In the genomic region with DNA sequence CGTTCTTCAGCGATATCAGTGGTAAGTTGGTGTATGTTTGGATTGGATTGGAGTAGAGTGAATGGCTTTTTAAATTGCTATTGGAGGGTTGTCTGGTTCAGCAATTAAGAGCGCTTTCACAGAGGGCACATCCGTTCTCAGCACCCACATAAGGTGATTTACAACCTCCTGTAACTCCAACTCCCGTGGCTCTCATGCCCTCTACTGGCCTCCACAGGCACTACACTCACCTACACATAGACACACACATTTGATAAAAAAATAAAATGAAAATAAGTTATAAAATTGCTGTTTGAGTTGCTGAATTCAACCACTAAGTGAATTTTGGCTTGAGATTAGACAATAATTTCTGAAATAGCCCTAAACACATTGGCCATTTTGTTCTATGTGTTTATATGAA, we compare ENCODE assay signal across 16 mouse cellular contexts. TPM values are rescaled to one million over a fixed set of nuclear protein-coding genes. Genes with fewer than 3 reads are reported as not detected.
DNase-seq lines count a peak whose midpoint lies in the region; TF ChIP-seq lines count a peak whose summit lies in the region.
"Had no signal": no experiment of that assay in that cellular context is flagged by ENCODE, and none has a peak within 500 bp of the region (broad histone marks: within the 10 kb centered on the region; RNA-seq: fewer than 3 reads in every experiment).

No protein-coding gene starts in this region.

- no peak for DNase-seq in layer of hippocampus, adult 2 months (ENCODE audit: low spot score in 2 of 2)
- DNase-seq in layer of hippocampus, postnatal 25 days (ENCODE audit: extremely low spot score in 1 of 2, low spot score in 1 of 2), result no peak
- DNase-seq in 3T3-L1 (ENCODE audit: low read depth, low spot score), result peak; percentile 22
- DNase-seq in CD4-positive helper T cell, adult 2 months (ENCODE audit: low read depth, low spot score), result peak; percentile 25
- no peak for DNase-seq in brain, embryonic 14.5 days (ENCODE audit: low read depth)
- no peak for DNase-seq in cerebellum, postnatal 4 days (ENCODE audit: low spot score in 2 of 2)
- no peak for DNase-seq in frontal cortex, postnatal 25 days (ENCODE audit: low spot score in 2 of 2)
- DNase-seq in left cerebral cortex, postnatal 4 days, result no peak
- DNase-seq: cerebellum, adult 2 months; gastrocnemius, postnatal 14 days; retina, postnatal 1 day had no signal

- no peak for TF ChIP-seq POLR2A in brain, embryonic 14.5 days (IDR thresholded peaks at IDR 0.05; ENCODE audit: borderline replicate concordance, extremely low read depth, insufficient read depth, insufficient read length, poor library complexity, severe bottlenecking)

- H3K4me3 ChIP-seq in layer of hippocampus, adult 2 months, result no peak overlapping the region
- H3K4me3 ChIP-seq: embryonic facial prominence, embryonic 12.5 days; forebrain, embryonic 13.5 days had no signal

- intact Hi-C loops in left cerebral cortex, postnatal 4 days (cut with DNase I), result no loop called here

- H3K27ac ChIP-seq in layer of hippocampus, adult 2 months, result no peak overlapping the region
- H3K27ac ChIP-seq: embryonic facial prominence, embryonic 12.5 days; forebrain, embryonic 13.5 days had no signal

- TF ChIP-seq CTCF in layer of hippocampus, adult 2 months (conservative IDR thresholded peaks at IDR 0.05), result peak; percentile 62
- TF ChIP-seq CTCF in brain, embryonic 14.5 days (IDR thresholded peaks at IDR 0.05; ENCODE audit: borderline replicate concordance, extremely low read depth, insufficient read depth, insufficient read length), result peak; percentile 38; the same call in 1 of the 2 replicates

RNA-seq across cellular contexts. Expression of gene Ikzf3, which starts 5.5 kb away (rescaled TPM):
- under 1 TPM in 1 of 2 experiments, not detected in 1; 0.20 TPM for total RNA-seq in layer of hippocampus, adult 2 months (2021)
- under 1 TPM in 1 of 2 experiments, not detected in 1; 0.52 TPM for total RNA-seq in layer of hippocampus, postnatal 25 days (2021)
- 0.07 and 0.20 TPM in 2 replicates for polyA plus RNA-seq in brain, embryonic 14.5 days (2012; rRNA removed)
- under 1 TPM; 0.38 to 0.46 TPM for total RNA-seq in left cerebral cortex, postnatal 4 days (2021)
- polyA plus RNA-seq: forebrain, embryonic 13.5 days had no signal

RNA-seq across cellular contexts. Expression of gene Zpbp2, which starts 10.6 kb away (rescaled TPM):
- not detected for total RNA-seq in layer of hippocampus, adult 2 months (2021)
- not detected for total RNA-seq in layer of hippocampus, postnatal 25 days (2021)
- polyA plus RNA-seq in brain, embryonic 14.5 days (2012; rRNA removed), result 0.06 and 0.30 TPM in 2 replicates
- total RNA-seq in left cerebral cortex, postnatal 4 days (2021), result not detected
- total RNA-seq: gastrocnemius, postnatal 14 days; left cerebral cortex, postnatal 10 days had no signal
- polyA plus RNA-seq: embryonic facial prominence, embryonic 12.5 days; forebrain, embryonic 13.5 days had no signal

RNA-seq across cellular contexts. Expression of gene Ormdl3, which starts 46.8 kb away (rescaled TPM):
- 10 to 100 TPM; 51.1 to 55.8 TPM for total RNA-seq in layer of hippocampus, adult 2 months (2021)
- 10 to 100 TPM; 47.7 to 57.5 TPM for total RNA-seq in layer of hippocampus, postnatal 25 days (2021)
- 80.6 and 94.6 TPM in 2 replicates for polyA plus RNA-seq in brain, embryonic 14.5 days (2012; rRNA removed)
- total RNA-seq in left cerebral cortex, postnatal 4 days (2021), result 10 to 100 TPM; 60.7 to 64.9 TPM

RNA-seq across cellular contexts. Expression of gene Lrrc3c, which starts 57.8 kb away (rescaled TPM):
- total RNA-seq in layer of hippocampus, adult 2 months (2021), result not detected
- not detected for total RNA-seq in layer of hippocampus, postnatal 25 days (2021)
- polyA plus RNA-seq in brain, embryonic 14.5 days (2012; rRNA removed), result not detected in 2 replicates
- total RNA-seq in left cerebral cortex, postnatal 4 days (2021), result not detected
- total RNA-seq: gastrocnemius, postnatal 14 days; left cerebral cortex, postnatal 10 days had no signal
- polyA plus RNA-seq: cerebellum, adult 2 months; embryonic facial prominence, embryonic 12.5 days; forebrain, embryonic 13.5 days; heart, postnatal 0 days; liver, embryonic 16.5 days had no signal

Comparison
In these comparisons a context has a peak if more than half of its experiments do, and no peak if none do; other contexts are left out.
1. DNase-seq: peak in 3T3-L1 (single experiment) and CD4-positive helper T cell, adult 2 months (single experiment); none in layer of hippocampus, adult 2 months (0 of 2), layer of hippocampus, postnatal 25 days (0 of 2), brain, embryonic 14.5 days (single experiment), cerebellum, postnatal 4 days (0 of 2), frontal cortex, postnatal 25 days (0 of 2) and left cerebral cortex, postnatal 4 days (single experiment).